Mouse (Mus musculus): ENCODE data around the gene Nodal.

GRCm38 (mm10) chr10:61392584-61392983, 25.2 kb upstream of the Nodal start:
- TF ChIP-seq CTCF (IDR thresholded peaks at IDR 0.05; ENCODE audit: borderline replicate concordance, control insufficient read depth, extremely low read depth, insufficient read depth, low read length, poor library complexity): no peak
- TF ChIP-seq POLR2A (IDR thresholded peaks at IDR 0.05; ENCODE audit: control insufficient read depth, extremely low read depth, insufficient read depth, low read length, poor library complexity): no peak

Data from thymus, adult 2 months (tissue).